Mouse (Mus musculus) central nervous system, embryonic 14 days (tissue): ENCODE measurements around the gene Slc4a7. TPM values are rescaled to one million over a fixed set of nuclear protein-coding genes. Genes with fewer than 3 reads are reported as not detected.

Source experiments
- polyA plus RNA-seq: library from polyadenylated mRNA; depleted of rRNA; stranded (reverse); fragments of >200 nt; gene quantifications from 2 replicates; pipeline ENCODE4 v1.2.3, GENCODE M21; 2012; rRNA removed

The Slc4a7 gene
- polyA plus RNA-seq: 26.1 and 30.8 TPM in 2 replicates

DNA sequence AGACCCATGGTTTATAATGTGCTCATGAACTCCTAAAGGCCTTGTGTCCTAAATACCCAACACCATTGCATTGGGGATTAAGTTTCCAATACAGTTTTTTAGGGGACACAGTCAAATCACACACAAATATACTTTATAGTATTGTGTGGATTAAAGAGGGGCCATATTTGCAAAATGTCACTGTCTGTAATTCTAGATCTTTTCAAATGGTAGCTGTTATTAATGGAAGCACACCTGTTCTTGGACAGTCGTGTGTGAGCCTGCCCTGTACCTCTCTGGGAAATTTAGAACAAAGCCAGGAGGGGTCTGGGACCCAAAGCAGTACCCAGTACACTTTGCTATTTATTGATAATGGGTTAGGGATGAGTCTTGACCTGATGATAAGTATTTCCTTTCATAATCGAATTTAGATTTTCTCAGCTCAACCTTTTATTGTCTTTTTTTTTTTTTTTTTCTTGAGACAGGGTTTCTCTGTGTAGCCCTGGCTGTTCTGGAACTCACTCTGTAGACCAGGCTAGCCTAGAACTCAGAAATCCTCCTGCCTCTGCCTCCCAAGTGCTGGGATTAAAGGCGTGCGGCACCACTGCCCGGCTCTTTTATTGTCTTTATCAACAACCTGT is at the start of gene Slc4a7:
Gene Slc4a7, plus strand, starts transcription at position 570 of the 620 bp plus-strand sequence.

DNA sequence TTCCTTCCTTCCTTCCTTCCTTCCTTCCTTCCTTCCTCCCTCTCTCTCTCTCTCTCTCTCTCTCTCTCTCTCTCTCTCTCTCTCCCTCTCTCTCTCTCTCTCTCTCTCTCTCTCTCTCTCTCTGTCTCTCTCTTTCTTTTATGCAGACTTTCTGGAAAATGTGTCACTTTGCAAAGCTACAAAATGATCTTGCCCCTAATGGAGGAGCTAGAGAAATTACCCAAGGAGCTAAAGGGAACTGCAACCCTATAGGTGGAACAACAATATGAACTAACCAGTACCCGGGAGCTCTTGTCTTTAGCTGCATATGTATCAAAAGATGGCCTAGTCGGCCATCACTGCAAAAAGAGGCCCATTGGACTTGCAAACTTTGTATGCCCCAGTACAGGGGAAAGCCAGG is 101.0 kb downstream of the Slc4a7 start, which contains the start of gene Nek10:
Gene Nek10, plus strand, starts transcription at position 301 of the 400 bp plus-strand sequence.

Other genes with a start within 250 kb of the Slc4a7 start
- 0.10 and 0.13 TPM in 2 replicates for gene Nek10, start 101.1 kb downstream of the Slc4a7 start, polyA plus RNA-seq